Mouse (Mus musculus) stomach, postnatal 0 days (tissue): Measurements from ENCODE around the gene Prkag2. TPM values are rescaled to one million over a fixed set of nuclear protein-coding genes. Genes with fewer than 3 reads are reported as not detected.
A peak's percentile ranks its signal among the peaks of the same experiment; 100 is the strongest.

Experiments used
- ATAC-seq: fragments of 200-750 bp; cut with Nextera tagmentation; 2 replicates; pipeline ENCODE4 v1.8.0; 2017; ENCODE audit not compliant: low FRiP score, low TSS enrichment
- DNase-seq: peaks from one replicate; pipeline ENCODE4 v3.0.0-alpha.2; 2016; ENCODE audit warnings: low spot score
- H3K27ac ChIP-seq: fragments of 300-500 bp; sonication (generic); replicated peaks from 2 replicates; pipeline ENCODE4 v1.5.1; 2014; ENCODE audit warnings: mild to moderate bottlenecking, control low read depth
- H3K27me3 ChIP-seq: fragments of 300-500 bp; sonication (generic); 2 replicates; pipeline ENCODE4 v1.6.1; 2014; ENCODE audit warnings: low read length; ENCODE audit not compliant: control insufficient read depth, insufficient read depth
- H3K36me3 ChIP-seq: fragments of 300-500 bp; sonication (generic); 2 replicates; pipeline ENCODE4 v1.6.1; 2014; ENCODE audit warnings: low read length, mixed read lengths; ENCODE audit not compliant: control insufficient read depth, insufficient read depth
- H3K4me1 ChIP-seq: fragments of 300-500 bp; sonication (generic); replicated peaks from 2 replicates; pipeline ENCODE4 v1.6.1; 2014; ENCODE audit warnings: antibody characterized with exemption; ENCODE audit not compliant: control insufficient read depth, insufficient read depth
- H3K4me2 ChIP-seq: fragments of 300-500 bp; sonication (generic); replicated peaks from 2 replicates; pipeline ENCODE4 v1.6.1; 2014; ENCODE audit warnings: low read depth, mild to moderate bottlenecking, control low read depth, moderate library complexity
- H3K4me3 ChIP-seq: fragments of 300-500 bp; sonication (generic); 2 replicates; pipeline ENCODE4 v1.5.1; 2014; ENCODE audit warnings: low read depth, low read length, control low read depth
- H3K9ac ChIP-seq: fragments of 300-500 bp; sonication (generic); 2 replicates; pipeline ENCODE4 v1.6.1; 2014; ENCODE audit warnings: mild to moderate bottlenecking, low read length, control low read depth, mixed read lengths
- H3K9me3 ChIP-seq: fragments of 300-500 bp; sonication (generic); 2 replicates; pipeline ENCODE4 v1.6.1; 2016; ENCODE audit warnings: low read length; ENCODE audit not compliant: control insufficient read depth
- CTCF ChIP-seq: IDR thresholded peaks from 2 replicates; pipeline ENCODE4 v1.5.1; 2016; ENCODE audit warnings: antibody characterized with exemption, low read depth, mild to moderate bottlenecking, moderate library complexity
- EP300 ChIP-seq: optimal IDR thresholded peaks from 2 replicates; pipeline ENCODE3; 2016; ENCODE audit warnings: antibody characterized with exemption
- WGBS: fragments of 180-500 bp; shearing (Covaris S2); extraction: QIAGEN DNeasy Blood & Tissue Kit; methylation state at CpG from one replicate; pipeline ENCODE4 v1.1.7; 2014; 5-methylcytosine and 5-hydroxymethylcytosine counted together
- polyA plus RNA-seq: library from polyadenylated mRNA; unstranded; fragments of >200 nt; fragmentation: Nextera tagmentation; extraction: Ambion mirVana; gene quantifications from 2 replicates; pipeline ENCODE4 v1.2.1, GENCODE M21; 2015

Prkag2 gene
- polyA plus RNA-seq, 1 experiment from 2014 or later, result 33.9 TPM

DNA sequence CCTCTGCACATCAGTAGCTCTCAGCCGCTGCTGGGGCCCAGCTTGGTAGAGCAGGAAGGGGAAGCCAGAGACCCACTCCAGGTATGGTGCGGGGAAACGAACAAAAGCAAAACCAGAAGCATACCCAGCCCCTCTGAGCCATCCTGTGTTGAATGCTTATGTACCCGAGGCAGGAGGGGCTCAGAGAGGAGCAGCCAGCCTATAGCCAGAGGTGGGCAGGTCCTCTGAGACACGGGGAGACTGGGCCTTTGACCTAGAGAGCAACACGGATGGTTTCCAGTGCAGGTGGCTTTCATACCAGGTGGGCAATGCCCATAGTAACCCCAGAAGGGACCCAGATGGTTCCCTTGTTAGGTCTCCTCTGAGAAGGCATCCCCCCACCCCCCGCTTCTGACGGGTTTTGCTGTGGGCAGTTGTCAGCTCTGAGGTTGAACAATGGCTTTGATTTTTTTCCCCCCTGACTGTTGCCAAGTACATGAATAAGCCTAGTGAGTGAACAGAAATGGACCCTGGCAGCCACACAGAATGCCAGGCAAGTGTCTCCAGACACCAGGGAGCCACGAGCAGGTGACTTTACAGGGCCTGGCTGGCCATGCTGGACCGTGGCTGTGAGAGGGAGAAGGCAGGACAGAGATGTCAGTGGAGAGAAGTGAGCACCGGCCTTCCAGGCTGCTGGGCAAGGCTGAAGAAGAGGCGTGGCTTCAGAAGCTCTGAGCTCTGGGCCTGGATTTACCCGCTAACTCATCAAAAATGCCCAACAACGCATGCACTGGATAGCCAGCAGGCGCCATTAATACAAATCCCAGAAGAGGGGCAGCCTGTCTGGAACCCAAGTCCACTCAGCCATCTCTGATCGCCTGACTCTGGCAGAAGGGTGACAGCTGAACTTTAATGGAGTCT lies 147.3 kb downstream of the Prkag2 start:
- no peak overlapping the region for H3K9ac ChIP-seq
- DNase-seq (no peak), ATAC-seq (peak; percentile 21; the same call in 1 of the 2 replicates)
- no peaks in the 10 kb centered on the region for H3K36me3 ChIP-seq
- H3K4me2 ChIP-seq, result no peak overlapping the region
- H3K4me3 ChIP-seq, result no peak overlapping the region
- H3K27me3 ChIP-seq, result no peaks in the 10 kb centered on the region
- H3K27ac ChIP-seq, result no peak overlapping the region
- 63% methylated on average over 16 of the region's 16 CpGs for WGBS
- TF ChIP-seq CTCF, result no peak
- TF ChIP-seq EP300, result no peak
- no peaks in the 10 kb centered on the region for H3K4me1 ChIP-seq
- no peaks in the 10 kb centered on the region for H3K9me3 ChIP-seq

DNA sequence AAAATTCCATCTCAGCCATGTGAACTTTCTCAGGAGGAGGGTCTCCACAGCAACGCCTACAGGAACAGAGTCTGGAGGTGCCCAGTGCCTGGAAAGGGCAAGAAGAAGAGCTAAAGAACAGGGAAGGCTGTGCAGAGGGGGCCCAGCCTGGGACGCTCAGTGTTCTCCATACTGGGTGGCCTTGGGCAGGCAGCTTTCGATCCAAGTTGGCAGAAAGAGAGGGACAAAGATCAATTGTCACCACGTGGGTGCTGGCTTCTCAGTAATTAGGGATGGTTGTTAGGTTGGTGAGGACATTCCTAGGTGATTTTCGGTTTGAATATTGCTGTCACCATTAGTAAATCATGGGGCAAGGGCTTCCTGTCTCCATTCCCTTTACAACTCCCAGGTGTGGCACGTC lies 148.2 kb downstream of the Prkag2 start:
- Histone ChIP-seq H3K27ac (no peak overlapping the region), H3K36me3 (no peaks in the 10 kb centered on the region), H3K27me3 (no peaks in the 10 kb centered on the region), H3K4me3 (no peak overlapping the region), H3K4me1 (no peaks in the 10 kb centered on the region), H3K9me3 (no peaks in the 10 kb centered on the region), H3K9ac (no peak overlapping the region), H3K4me2 (no peak overlapping the region)
- TF ChIP-seq CTCF (no peak), EP300 (no peak)
- DNase-seq, result no peak
- 60% methylated on average over 6 of the region's 6 CpGs for WGBS
- ATAC-seq, result no peak

DNA sequence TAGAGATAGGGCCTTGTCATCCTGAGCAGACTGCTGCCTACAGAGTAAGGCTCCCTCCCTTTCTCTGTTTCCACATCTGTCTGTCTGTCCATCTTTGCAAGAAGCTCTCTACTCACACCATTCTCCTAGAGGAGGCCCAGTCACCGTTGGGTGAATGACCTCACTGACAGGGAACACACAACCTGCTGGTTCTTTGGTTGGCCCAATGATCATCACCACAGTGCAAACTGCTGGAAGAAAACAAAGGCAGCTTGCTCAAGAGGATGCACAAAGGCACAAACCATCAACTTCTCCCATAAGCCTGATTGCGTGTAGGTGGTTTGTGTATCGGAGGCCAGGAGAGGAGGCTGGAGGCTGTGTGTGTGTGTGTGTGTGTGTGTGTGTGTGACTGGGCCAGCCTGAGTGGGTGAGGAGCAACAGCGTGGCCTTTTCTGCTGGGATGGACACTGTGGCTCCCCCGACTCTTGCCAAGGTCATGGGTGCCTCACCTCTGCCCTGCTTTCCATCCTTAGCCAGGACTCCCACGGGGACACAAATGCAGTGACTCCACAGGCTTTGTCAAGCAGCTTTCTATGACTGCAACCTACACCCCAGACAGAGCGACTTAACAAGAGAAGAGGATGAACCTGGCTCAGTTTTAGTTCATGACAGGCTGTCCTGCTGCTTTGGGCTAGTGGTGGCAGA lies 149.4 kb downstream of the Prkag2 start:
- WGBS, result 84% methylated on average over 7 of the region's 7 CpGs
- ATAC-seq (no peak), DNase-seq (no peak)
- TF ChIP-seq CTCF, result no peak
- no peak for TF ChIP-seq EP300
- Histone ChIP-seq H3K27ac (no peak overlapping the region), H3K9me3 (no peaks in the 10 kb centered on the region), H3K4me2 (no peak overlapping the region), H3K9ac (no peak overlapping the region), H3K36me3 (no peaks in the 10 kb centered on the region), H3K4me1 (no peaks in the 10 kb centered on the region), H3K27me3 (no peaks in the 10 kb centered on the region), H3K4me3 (no peak overlapping the region)

GRCm38 (mm10) chr5:24950039-24950438 lies 150.4 kb downstream of the Prkag2 start:
- no peaks in the 10 kb centered on the region for H3K4me1 ChIP-seq
- ATAC-seq (no peak), DNase-seq (no peak)
- no peaks in the 10 kb centered on the region for H3K36me3 ChIP-seq
- 67% methylated on average over 6 of the region's 6 CpGs for WGBS
- no peak overlapping the region for H3K27ac ChIP-seq
- H3K9me3 ChIP-seq, result no peaks in the 10 kb centered on the region
- no peaks in the 10 kb centered on the region for H3K27me3 ChIP-seq
- H3K4me3 ChIP-seq, result no peak overlapping the region
- H3K9ac ChIP-seq, result no peak overlapping the region
- H3K4me2 ChIP-seq, result no peak overlapping the region
- TF ChIP-seq CTCF, result no peak
- TF ChIP-seq EP300, result no peak

DNA sequence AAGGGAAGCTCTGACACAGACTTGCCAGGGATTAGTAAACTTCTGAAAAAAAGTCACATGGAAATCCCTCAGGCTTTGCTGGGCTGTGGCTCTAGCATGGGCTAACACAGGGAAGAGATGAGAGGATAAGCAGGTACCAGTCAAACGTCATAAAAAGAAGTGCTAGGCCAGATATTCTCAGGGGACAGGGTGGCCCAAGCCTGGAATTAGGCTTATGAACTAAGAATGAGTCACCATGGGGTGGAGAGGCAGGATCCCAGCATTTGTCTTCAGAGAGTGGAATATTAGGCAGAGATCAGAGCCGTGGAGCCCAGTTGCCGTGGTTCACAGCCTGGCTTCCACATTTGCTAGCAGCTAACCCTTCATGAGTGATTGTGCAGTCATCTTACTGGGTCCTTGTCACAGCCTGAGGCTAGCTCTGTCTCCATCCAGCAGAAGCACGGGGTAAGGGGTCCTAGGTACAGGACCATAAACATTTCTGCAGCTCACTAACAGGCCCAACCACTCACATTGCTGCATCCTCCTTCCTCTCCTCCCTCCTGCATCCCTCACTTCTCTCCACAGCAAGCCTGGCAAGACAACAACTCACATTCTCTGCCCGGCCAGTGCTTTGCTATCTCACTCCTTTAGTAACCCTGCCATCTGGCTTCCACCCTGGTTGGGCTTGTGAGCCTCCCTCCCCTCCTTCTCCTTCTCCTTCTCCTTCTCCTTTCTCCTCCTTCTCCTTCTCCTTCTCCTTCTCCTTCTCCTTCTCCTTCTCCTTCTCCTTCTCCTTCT lies 162.2 kb downstream of the Prkag2 start:
- Histone ChIP-seq H3K4me1 (no peaks in the 10 kb centered on the region), H3K4me3 (no peak overlapping the region), H3K4me2 (no peak overlapping the region), H3K9me3 (no peaks in the 10 kb centered on the region), H3K27me3 (no peaks in the 10 kb centered on the region), H3K27ac (no peak overlapping the region), H3K36me3 (no peaks in the 10 kb centered on the region), H3K9ac (no peak overlapping the region)
- 54% methylated on average over 5 of the region's 5 CpGs for WGBS
- TF ChIP-seq EP300 (no peak), CTCF (no peak)
- no peak for DNase-seq
- no peak for ATAC-seq
